Comparison of ENCODE assay signal across 8 mouse cellular contexts in genomic region chr4:49520572-49521340, GRCm38 (mm10). TPM values are rescaled to one million over a fixed set of nuclear protein-coding genes. Genes with fewer than 3 reads are reported as not detected.
DNase-seq lines count a peak whose midpoint lies in the region; ATAC-seq and TF ChIP-seq lines count a peak whose summit lies in the region.

Mrpl50 (minus strand) TSS chr4:49521093.
Zfp189 (plus strand) TSS chr4:49521176.

- H3K27ac ChIP-seq in cortical plate, adult 2 months (ENCODE audit: insufficient read depth, low read length) = peak within 1 kb of the TSS; percentile 42

- DNase-seq in gastrocnemius, adult 8-10 months (ENCODE audit: low spot score in 2 of 2) = peak; percentile 88 to 91
- peak; percentile 83 for DNase-seq in hindlimb bud, embryonic 11.5 days (ENCODE audit: extremely low spot score, low read depth, low spot score)
- DNase-seq in left cerebral cortex, adult 8-10 months (ENCODE audit: low spot score in 2 of 2) = peak; percentile 85 to 97
- DNase-seq in right cerebral cortex, postnatal 10 days (ENCODE audit: low spot score in 2 of 2) = peak; percentile 98 to 99
- DNase-seq in urinary bladder, postnatal 25 days (ENCODE audit: low spot score) = peak; percentile 79

- H3K36me3 ChIP-seq in megakaryocyte, embryonic 14.5 days (replicated peaks; ENCODE audit: low read length) = peaks cover 58% of the 10 kb centered on the region

- no peaks in the 10 kb centered on the region for H3K27me3 ChIP-seq in megakaryocyte, embryonic 14.5 days (replicated peaks)

- H3K9me3 ChIP-seq in megakaryocyte, embryonic 14.5 days = no peaks in the 10 kb centered on the region

- H3K4me3 ChIP-seq in cortical plate, adult 2 months (ENCODE audit: insufficient read depth, low read length) = peak within 1 kb of the TSS; percentile 91
- peak within 1 kb of the TSS; percentile 99 for H3K4me3 ChIP-seq in megakaryocyte, embryonic 14.5 days (replicated peaks)

- TF ChIP-seq POLR2A in cortical plate, adult 2 months (IDR thresholded peaks at IDR 0.05; ENCODE audit: extremely low read depth, insufficient read depth, low read length) = peak; percentile 91

- no peak for TF ChIP-seq CTCF in cortical plate, adult 2 months (IDR thresholded peaks at IDR 0.05; ENCODE audit: extremely low read depth, insufficient read depth, low read length)

- peak; percentile 100 for ATAC-seq in activated CD4-positive, CD25-positive, alpha-beta regulatory T cell, adult 4 months

- H3K4me1 ChIP-seq in cortical plate, adult 2 months (ENCODE audit: control insufficient read depth, insufficient read depth, low read length) = peaks cover 5% of the 10 kb centered on the region; the same call in 1 of the 2 replicates
- H3K4me1 ChIP-seq in megakaryocyte, embryonic 14.5 days = peaks cover 39% of the 10 kb centered on the region

RNA-seq across cellular contexts. Expression of gene Mrpl50, which starts in this region (rescaled TPM):
- 10 to 100 TPM; 29.9 to 30.4 TPM for polyA plus RNA-seq in activated CD4-positive, CD25-positive, alpha-beta regulatory T cell, adult 4 months (2017; shearing (Covaris generic))
- polyA plus RNA-seq in cortical plate, adult 2 months (2012; rRNA removed) = 17.3 TPM in 2 replicates
- total RNA-seq in gastrocnemius, adult 8-10 months (2022) = 10 to 100 TPM; 27.9 to 31.9 (median 31.3) TPM
- 10 to 100 TPM; 27.8 to 33.3 (median 29.2) TPM for total RNA-seq in left cerebral cortex, adult 8-10 months (2022)
- 1.4 TPM in 1 of 2 replicates, not detected in the other for polyA plus RNA-seq in megakaryocyte, embryonic 14.5 days (2012; ENCODE audit: insufficient read depth, low replicate concordance)

RNA-seq across cellular contexts. Expression of gene Zfp189, which starts in this region (rescaled TPM):
- polyA plus RNA-seq in activated CD4-positive, CD25-positive, alpha-beta regulatory T cell, adult 4 months (2017; shearing (Covaris generic)) = 1 to 10 TPM; 2.3 to 3.0 TPM
- polyA plus RNA-seq in cortical plate, adult 2 months (2012; rRNA removed) = 3.3 and 4.1 TPM in 2 replicates
- 1 to 10 TPM; 2.8 to 4.0 (median 3.2) TPM for total RNA-seq in gastrocnemius, adult 8-10 months (2022)
- 10 to 100 TPM; 11.0 to 13.2 (median 11.6) TPM for total RNA-seq in left cerebral cortex, adult 8-10 months (2022)
- 0.84 and 1.3 TPM in 2 replicates for polyA plus RNA-seq in megakaryocyte, embryonic 14.5 days (2012; ENCODE audit: insufficient read depth, low replicate concordance)

Comparison
In these comparisons a context has a peak if more than half of its experiments do, and no peak if none do; other contexts are left out.
1. Peak in every context shown above with its lines: DNase-seq, ATAC-seq, H3K4me3 ChIP-seq and H3K27ac ChIP-seq.